Mouse (Mus musculus): ENCODE data around the gene Ifi27l2a. TPM values are rescaled to one million over a fixed set of nuclear protein-coding genes. Genes with fewer than 3 reads are reported as not detected.

Gene Ifi27l2a
- polyA plus RNA-seq (2015; fragmentation: Nextera tagmentation; extraction: Ambion mirVana): 88.9 and 116 TPM in 2 replicates

GRCm38 (mm10) chr12:103443524-103443923, at the start of gene Ifi27l2a:
Ifi27l2a (minus strand) TSS chr12:103443680.

GRCm38 (mm10) chr12:103457140-103457539, 13.7 kb upstream of the Ifi27l2a start, which contains the start of gene Ifi27l2b:
Ifi27l2b (minus strand) TSS chr12:103457223.

GRCm38 (mm10) chr12:103433986-103434731, 9.3 kb downstream of the Ifi27l2a start, which contains the start of gene Ifi27:
Ifi27 (plus strand) TSS chr12:103434211.

GRCm38 (mm10) chr12:103425729-103426470, 17.6 kb downstream of the Ifi27l2a start, which contains the start of gene Ddx24:
Ddx24 (minus strand) TSS chr12:103425830.

GRCm38 (mm10) chr12:103407720-103408119, 35.8 kb downstream of the Ifi27l2a start, which contains the start of gene 9330161L09Rik:
9330161L09Rik (minus strand) TSS chr12:103407820.

Other genes starting within 250 kb of the Ifi27l2a start
- 0.32 and 0.50 TPM in 2 replicates for gene Prima1, start 201.5 kb downstream of the Ifi27l2a start, polyA plus RNA-seq (2015; fragmentation: Nextera tagmentation; extraction: Ambion mirVana)
- not detected in 2 replicates for gene Fam181a, start 132.7 kb downstream of the Ifi27l2a start, polyA plus RNA-seq (2015; fragmentation: Nextera tagmentation; extraction: Ambion mirVana)
- 130 and 133 TPM in 2 replicates for gene Asb2, start 87.7 kb downstream of the Ifi27l2a start, polyA plus RNA-seq (2015; fragmentation: Nextera tagmentation; extraction: Ambion mirVana)
- gene Otub2, start 55.0 kb downstream of the Ifi27l2a start, polyA plus RNA-seq (2015; fragmentation: Nextera tagmentation; extraction: Ambion mirVana): 4.9 and 5.3 TPM in 2 replicates
- 0.24 TPM in 1 of 2 replicates, not detected in the other for gene 9330161L09Rik, start 35.9 kb downstream of the Ifi27l2a start, polyA plus RNA-seq (2015; fragmentation: Nextera tagmentation; extraction: Ambion mirVana)
- 66.8 and 72.5 TPM in 2 replicates for gene Ddx24, start 17.9 kb downstream of the Ifi27l2a start, polyA plus RNA-seq (2015; fragmentation: Nextera tagmentation; extraction: Ambion mirVana)
- 75.3 and 130 TPM in 2 replicates for gene Ifi27, start 9.5 kb downstream of the Ifi27l2a start, polyA plus RNA-seq (2015; fragmentation: Nextera tagmentation; extraction: Ambion mirVana)
- not detected in 2 replicates for gene Ifi27l2b, start 13.5 kb upstream of the Ifi27l2a start, polyA plus RNA-seq (2015; fragmentation: Nextera tagmentation; extraction: Ambion mirVana)
- gene Ppp4r4, start 88.6 kb upstream of the Ifi27l2a start, polyA plus RNA-seq (2015; fragmentation: Nextera tagmentation; extraction: Ambion mirVana): 0.06 and 0.22 TPM in 2 replicates
- not detected in 2 replicates for gene Serpina10, start 187.8 kb upstream of the Ifi27l2a start, polyA plus RNA-seq (2015; fragmentation: Nextera tagmentation; extraction: Ambion mirVana)
- gene Serpina6, start 213.5 kb upstream of the Ifi27l2a start, polyA plus RNA-seq (2015; fragmentation: Nextera tagmentation; extraction: Ambion mirVana): not detected in 2 replicates
- gene Serpina16, start 232.5 kb upstream of the Ifi27l2a start, polyA plus RNA-seq (2015; fragmentation: Nextera tagmentation; extraction: Ambion mirVana): not detected in 2 replicates